Comparison of ENCODE assay signal across 12 mouse cellular contexts in the genomic region with DNA sequence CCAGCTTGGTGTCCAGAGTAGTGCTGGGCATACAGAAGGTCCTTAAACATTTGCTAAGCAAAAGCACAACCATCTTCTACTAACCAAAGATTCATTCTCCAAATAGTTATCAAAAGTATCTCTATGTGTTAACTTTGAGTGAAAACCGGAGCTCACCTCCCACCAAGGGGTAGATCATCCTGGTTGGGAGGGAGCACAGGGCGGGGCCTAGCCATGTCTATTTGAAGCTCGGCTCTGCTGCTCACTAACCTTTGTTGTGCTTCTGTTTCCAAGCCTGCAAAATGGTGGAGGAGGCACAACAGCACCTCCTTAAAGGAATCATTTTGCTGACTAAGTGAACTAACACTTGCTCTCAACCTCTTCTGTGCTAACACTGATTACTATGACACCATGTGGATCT.
"Had no signal": no experiment of that assay in that cellular context is flagged by ENCODE, and none has a peak within 500 bp of the region (broad histone marks: within the 10 kb centered on the region; RNA-seq: fewer than 3 reads in every experiment).

No protein-coding gene starts in this region.

- H3K4me2 ChIP-seq: limb, embryonic 13.5 days; midbrain, embryonic 15.5 days; neural tube, embryonic 12.5 days; stomach, embryonic 15.5 days had no signal

- H3K9me3 ChIP-seq: limb, embryonic 13.5 days; midbrain, embryonic 15.5 days; neural tube, embryonic 12.5 days; stomach, embryonic 15.5 days had no signal

- H3K36me3 ChIP-seq: limb, embryonic 13.5 days; midbrain, embryonic 15.5 days; neural tube, embryonic 12.5 days; stomach, embryonic 15.5 days had no signal

- ATAC-seq: midbrain, embryonic 15.5 days had no signal

- H3K4me1 ChIP-seq: limb, embryonic 13.5 days; neural tube, embryonic 12.5 days had no signal

- H3K27me3 ChIP-seq: limb, embryonic 13.5 days; midbrain, embryonic 15.5 days; neural tube, embryonic 12.5 days; stomach, embryonic 15.5 days had no signal

- H3K9ac ChIP-seq: limb, embryonic 13.5 days; midbrain, embryonic 15.5 days; neural tube, embryonic 12.5 days; stomach, embryonic 15.5 days had no signal

- H3K4me3 ChIP-seq: layer of hippocampus, adult 2 months; limb, embryonic 13.5 days; midbrain, embryonic 15.5 days; neural tube, embryonic 12.5 days; stomach, embryonic 15.5 days had no signal

- H3K27ac ChIP-seq: layer of hippocampus, adult 2 months; limb, embryonic 13.5 days; midbrain, embryonic 15.5 days; neural tube, embryonic 12.5 days; stomach, embryonic 15.5 days had no signal

- DNase-seq: kidney, adult 11 months; kidney, adult 9 months; kidney, postnatal 10 days; kidney, postnatal 4 days; left cerebral cortex, postnatal 4 days; lung, adult 18-20 months; thymus, postnatal 14 days had no signal
